Mouse (Mus musculus) midbrain, embryonic 12.5 days (tissue): Measurements from ENCODE around the gene Eci1. TPM values are rescaled to one million over a fixed set of nuclear protein-coding genes. Genes with fewer than 3 reads are reported as not detected.
"Not testable (repeated sequence)": the region's sequence is repeated elsewhere in the genome, so short reads cannot be mapped to it uniquely, and the experiment has no call there.

ENCODE experiments used
- ATAC-seq: fragments of 200-750 bp; cut with Nextera tagmentation; 2 replicates; pipeline ENCODE4 v1.8.0; 2017; ENCODE audit warnings: low read depth, moderate TSS enrichment, moderate library complexity; ENCODE audit not compliant: low FRiP score
- H3K27ac ChIP-seq: fragments of 300-500 bp; sonication (generic); replicated peaks from 2 replicates; pipeline ENCODE4 v1.5.1; 2016; ENCODE audit warnings: mild to moderate bottlenecking
- H3K27me3 ChIP-seq: fragments of 300-500 bp; sonication (generic); 2 replicates; pipeline ENCODE4 v1.6.1; 2016; ENCODE audit warnings: mild to moderate bottlenecking
- H3K36me3 ChIP-seq: fragments of 300-500 bp; sonication (generic); 2 replicates; pipeline ENCODE4 v1.6.1; 2016
- H3K4me1 ChIP-seq: fragments of 300-500 bp; sonication (generic); 2 replicates; pipeline ENCODE4 v1.6.1; 2016
- H3K4me2 ChIP-seq: fragments of 300-500 bp; sonication (generic); replicated peaks from 2 replicates; pipeline ENCODE4 v1.6.1; 2016; ENCODE audit warnings: mild to moderate bottlenecking, moderate library complexity
- H3K4me3 ChIP-seq: fragments of 300-500 bp; sonication (generic); 2 replicates; pipeline ENCODE4 v1.5.1; 2016; ENCODE audit warnings: mild to moderate bottlenecking
- H3K9ac ChIP-seq: fragments of 300-500 bp; sonication (generic); replicated peaks from 2 replicates; pipeline ENCODE4 v1.6.1; 2016; ENCODE audit warnings: mild to moderate bottlenecking, moderate library complexity
- H3K9me3 ChIP-seq: fragments of 300-500 bp; sonication (generic); 2 replicates; pipeline ENCODE4 v1.6.1; 2016; ENCODE audit warnings: mild to moderate bottlenecking
- WGBS: fragments of 180-500 bp; shearing (Covaris S2); methylation state at CpG from one replicate; pipeline ENCODE4 v1.1.7; 2016; 5-methylcytosine and 5-hydroxymethylcytosine counted together
- polyA plus RNA-seq: library from polyadenylated mRNA; unstranded; fragments of >200 nt; fragmentation: Nextera tagmentation; extraction: Ambion mirVana; gene quantifications from 2 replicates; pipeline ENCODE4 v1.2.1, GENCODE M21; 2016

Eci1 gene
- polyA plus RNA-seq, 1 experiment from 2014 or later = 68.0 TPM

GRCm38 (mm10) chr17:24414230-24414976 is 12.0 kb upstream of the Eci1 start, which contains the start of gene Rnps1:
Gene Rnps1, plus strand, starts transcription at chr17:24414565.
- H3K4me2 ChIP-seq = peak within 1 kb of the TSS; percentile 98
- H3K4me1 ChIP-seq = peaks cover 35% of the 10 kb centered on the region
- H3K27ac ChIP-seq = peak within 1 kb of the TSS; percentile 93
- peak within 1 kb of the TSS; percentile 94 for H3K9ac ChIP-seq
- H3K4me3 ChIP-seq = peak within 1 kb of the TSS; percentile 88
- under 1% methylated on average over 64 of the region's 64 CpGs for WGBS
- peak; percentile 96 for ATAC-seq
- H3K9me3 ChIP-seq = no peaks in the 10 kb centered on the region
- peaks cover 50% of the 10 kb centered on the region for H3K36me3 ChIP-seq
- H3K27me3 ChIP-seq = no peaks in the 10 kb centered on the region

- H3K9me3 ChIP-seq = no peaks in the 10 kb centered on the region
- H3K9ac ChIP-seq = peak overlapping the region; percentile 94
- H3K36me3 ChIP-seq = peaks cover 50% of the 10 kb centered on the region
- H3K27me3 ChIP-seq = no peaks in the 10 kb centered on the region
- ATAC-seq = no peak; the same call in 1 of the 2 replicates
- H3K4me1 ChIP-seq = peaks cover 35% of the 10 kb centered on the region
- peak overlapping the region; percentile 88 for H3K4me3 ChIP-seq
- H3K4me2 ChIP-seq = peak overlapping the region; percentile 98
- WGBS = under 1% methylated on average over 21 of the region's 21 CpGs
- H3K27ac ChIP-seq = peak overlapping the region; percentile 93
Measured at GRCm38 (mm10) chr17:24415011-24415410, 11.4 kb upstream of the Eci1 start.

GRCm38 (mm10) chr17:24416051-24416652 is 10.3 kb upstream of the Eci1 start:
- Histone ChIP-seq H3K27ac (no peak overlapping the region), H3K4me1 (peaks cover 35% of the 10 kb centered on the region), H3K27me3 (no peaks in the 10 kb centered on the region), H3K36me3 (peaks cover 50% of the 10 kb centered on the region), H3K4me2 (peak overlapping the region; percentile 98), H3K4me3 (peak overlapping the region; percentile 88), H3K9me3 (no peaks in the 10 kb centered on the region), H3K9ac (no peak overlapping the region; the same call in 1 of the 2 replicates)
- 90% methylated on average over 3 of the region's 3 CpGs for WGBS
- ATAC-seq = no peak

GRCm38 (mm10) chr17:24423114-24423513 is 3.3 kb upstream of the Eci1 start:
- WGBS = 91% methylated on average over 4 of the region's 4 CpGs
- H3K9ac ChIP-seq = no peak overlapping the region
- H3K36me3 ChIP-seq = peaks cover 70% of the 10 kb centered on the region
- H3K4me2 ChIP-seq = no peak overlapping the region
- no peaks in the 10 kb centered on the region for H3K9me3 ChIP-seq
- H3K27me3 ChIP-seq = no peaks in the 10 kb centered on the region
- no peak overlapping the region for H3K4me3 ChIP-seq
- ATAC-seq = no peak
- peaks cover 10% of the 10 kb centered on the region for H3K4me1 ChIP-seq
- no peak overlapping the region for H3K27ac ChIP-seq

GRCm38 (mm10) chr17:24424489-24424888 is 2.0 kb upstream of the Eci1 start:
- H3K9me3 ChIP-seq = no peaks in the 10 kb centered on the region
- peaks cover 12% of the 10 kb centered on the region for H3K4me1 ChIP-seq
- peaks cover 56% of the 10 kb centered on the region for H3K36me3 ChIP-seq
- no peak overlapping the region for H3K27ac ChIP-seq
- no peaks in the 10 kb centered on the region for H3K27me3 ChIP-seq
- H3K9ac ChIP-seq = no peak overlapping the region
- 92% methylated on average over 5 of the region's 5 CpGs for WGBS
- H3K4me2 ChIP-seq = no peak overlapping the region
- ATAC-seq = no peak
- no peak overlapping the region for H3K4me3 ChIP-seq

GRCm38 (mm10) chr17:24425326-24425725 is 1.1 kb upstream of the Eci1 start:
- not testable (repeated sequence) for H3K9me3 ChIP-seq, H3K4me2 ChIP-seq, H3K4me3 ChIP-seq, H3K9ac ChIP-seq, H3K27ac ChIP-seq, H3K27me3 ChIP-seq, ATAC-seq
- peaks cover 14% of the 10 kb centered on the region for H3K4me1 ChIP-seq
- peaks cover 48% of the 10 kb centered on the region for H3K36me3 ChIP-seq
- 88% methylated on average over 6 of the region's 8 CpGs for WGBS

- Histone ChIP-seq H3K9me3 (no peaks in the 10 kb centered on the region), H3K4me2 (no peak overlapping the region; the same call in 1 of the 2 replicates), H3K9ac (no peak overlapping the region), H3K27me3 (no peaks in the 10 kb centered on the region), H3K27ac (peak overlapping the region; percentile 94; the same call in 1 of the 2 replicates), H3K4me1 (peaks cover 14% of the 10 kb centered on the region), H3K36me3 (peaks cover 42% of the 10 kb centered on the region), H3K4me3 (peak overlapping the region; percentile 75; the same call in 1 of the 2 replicates)
- 94% methylated on average over 7 of the region's 7 CpGs for WGBS
- ATAC-seq = peak; percentile 10; the same call in 1 of the 2 replicates
Measured at GRCm38 (mm10) chr17:24425905-24426304, 536 bp upstream of the Eci1 start.

- no peaks in the 10 kb centered on the region for H3K27me3 ChIP-seq
- 7% methylated on average over 8 of the region's 8 CpGs for WGBS
Measured at GRCm38 (mm10) chr17:24427170-24427557, 723 bp downstream of the Eci1 start.

GRCm38 (mm10) chr17:24429201-24429983 is 3.0 kb downstream of the Eci1 start:
- 85% methylated on average over 14 of the region's 14 CpGs for WGBS
- H3K4me3 ChIP-seq = no peak overlapping the region
- peaks cover 14% of the 10 kb centered on the region for H3K4me1 ChIP-seq
- no peak overlapping the region for H3K9ac ChIP-seq
- no peak overlapping the region for H3K27ac ChIP-seq
- no peaks in the 10 kb centered on the region for H3K9me3 ChIP-seq
- ATAC-seq = no peak
- no peak overlapping the region for H3K4me2 ChIP-seq
- no peaks in the 10 kb centered on the region for H3K27me3 ChIP-seq
- H3K36me3 ChIP-seq = peaks cover 22% of the 10 kb centered on the region

More at GRCm38 (mm10) chr17:24427170-24427557, 723 bp downstream of the Eci1 start:
- Histone ChIP-seq H3K27ac (peak overlapping the region; percentile 94), H3K4me3 (peak overlapping the region; percentile 75), H3K9ac (peak overlapping the region; percentile 92), H3K4me2 (peak overlapping the region; percentile 60), H3K36me3 (peaks cover 30% of the 10 kb centered on the region), H3K4me1 (peaks cover 14% of the 10 kb centered on the region), H3K9me3 (no peaks in the 10 kb centered on the region)
- no peak for ATAC-seq

- Histone ChIP-seq H3K36me3 (peaks cover 69% of the 10 kb centered on the region), H3K27me3 (no peaks in the 10 kb centered on the region), H3K4me3 (no peak overlapping the region), H3K27ac (no peak overlapping the region), H3K9ac (no peak overlapping the region), H3K4me1 (no peaks in the 10 kb centered on the region), H3K9me3 (no peaks in the 10 kb centered on the region), H3K4me2 (no peak overlapping the region)
- 70% methylated on average over 5 of the region's 5 CpGs for WGBS
- peak; percentile 44; the same call in 1 of the 2 replicates for ATAC-seq
Measured at GRCm38 (mm10) chr17:24437016-24437415, 10.6 kb downstream of the Eci1 start.

GRCm38 (mm10) chr17:24440377-24440776 is 13.9 kb downstream of the Eci1 start:
- Histone ChIP-seq H3K4me1 (no peaks in the 10 kb centered on the region), H3K9me3 (no peaks in the 10 kb centered on the region), H3K27ac (no peak overlapping the region), H3K4me3 (no peak overlapping the region), H3K9ac (no peak overlapping the region), H3K36me3 (peaks cover 85% of the 10 kb centered on the region), H3K4me2 (no peak overlapping the region), H3K27me3 (no peaks in the 10 kb centered on the region)
- ATAC-seq = no peak
- WGBS = 94% methylated on average over 8 of the region's 8 CpGs
